Mouse (Mus musculus) bone marrow, adult 2 months (tissue): Measurements from ENCODE around the gene Isg15.

ENCODE experiments used
- CTCF ChIP-seq: fragments of 200-500 bp; IDR thresholded peaks from 2 replicates; pipeline ENCODE4 v1.5.1; 2011; ENCODE audit warnings: low read length, control low read depth; ENCODE audit not compliant: control insufficient read depth, insufficient read depth
- POLR2A ChIP-seq: fragments of 200-500 bp; IDR thresholded peaks from 2 replicates; pipeline ENCODE4 v1.6.1; 2011; ENCODE audit warnings: low read depth, mild to moderate bottlenecking, control low read depth, low read length, borderline replicate concordance; ENCODE audit not compliant: control insufficient read depth

DNA sequence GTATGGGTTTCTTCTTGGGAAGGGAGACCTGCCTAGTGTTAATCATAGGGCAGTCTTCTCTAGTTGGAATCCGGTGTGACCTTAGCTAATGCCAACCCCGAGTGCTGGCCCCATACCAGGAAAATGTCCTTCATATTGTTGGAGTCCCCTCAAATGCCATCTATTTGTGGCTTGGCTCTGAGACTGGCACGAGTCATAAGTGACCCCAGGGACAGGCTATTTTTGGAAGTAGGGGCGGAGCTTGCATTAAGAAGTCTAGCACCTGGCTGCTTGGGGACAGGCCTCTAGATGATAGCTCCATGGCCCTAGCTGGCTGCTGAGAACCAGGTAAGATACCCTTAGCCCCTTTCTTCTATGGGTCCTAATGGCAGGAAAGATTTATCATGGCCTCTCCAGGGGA, 15.0 kb upstream of the Isg15 start, which contains the start of gene Perm1:
- no peak for TF ChIP-seq CTCF
- no peak for TF ChIP-seq POLR2A
